Mouse (Mus musculus) liver, embryonic 12.5 days (tissue): Measurements from ENCODE around the gene Glmp. TPM values are rescaled to one million over a fixed set of nuclear protein-coding genes. Genes with fewer than 3 reads are reported as not detected.

ENCODE experiments used
- ATAC-seq: fragments of 200-750 bp; cut with Nextera tagmentation; 2 replicates; pipeline ENCODE4 v1.8.0; 2017; ENCODE audit warnings: moderate number of reproducible peaks, mild to moderate bottlenecking, moderate library complexity
- H3K27ac ChIP-seq: fragments of 300-500 bp; sonication (generic); 2 replicates; pipeline ENCODE4 v1.5.1; 2016; ENCODE audit warnings: mild to moderate bottlenecking
- H3K27me3 ChIP-seq: fragments of 300-500 bp; sonication (generic); replicated peaks from 2 replicates; pipeline ENCODE4 v1.6.1; 2016; ENCODE audit warnings: mild to moderate bottlenecking, moderate library complexity
- H3K36me3 ChIP-seq: fragments of 300-500 bp; sonication (generic); 2 replicates; pipeline ENCODE4 v1.6.1; 2016; ENCODE audit warnings: mild to moderate bottlenecking, moderate library complexity
- H3K4me1 ChIP-seq: fragments of 300-500 bp; sonication (generic); 2 replicates; pipeline ENCODE4 v1.6.1; 2016
- H3K4me2 ChIP-seq: fragments of 300-500 bp; sonication (generic); 2 replicates; pipeline ENCODE4 v1.6.1; 2016; ENCODE audit warnings: mild to moderate bottlenecking, moderate library complexity
- H3K4me3 ChIP-seq: fragments of 300-500 bp; sonication (generic); 2 replicates; pipeline ENCODE4 v1.5.1; 2016; ENCODE audit warnings: mild to moderate bottlenecking, moderate library complexity
- H3K9ac ChIP-seq: fragments of 300-500 bp; sonication (generic); 2 replicates; pipeline ENCODE4 v1.6.1; 2016; ENCODE audit warnings: mild to moderate bottlenecking, moderate library complexity
- H3K9me3 ChIP-seq: fragments of 300-500 bp; sonication (generic); replicated peaks from 2 replicates; pipeline ENCODE4 v1.6.1; 2016; ENCODE audit warnings: mild to moderate bottlenecking, moderate library complexity
- WGBS: fragments of 180-500 bp; shearing (Covaris S2); methylation state at CpG from one replicate; pipeline ENCODE4 v1.1.7; 2016; ENCODE audit not compliant: insufficient replicate concordance; 5-methylcytosine and 5-hydroxymethylcytosine counted together
- polyA plus RNA-seq: library from polyadenylated mRNA; unstranded; fragments of >200 nt; fragmentation: Nextera tagmentation; extraction: Ambion mirVana; gene quantifications from 2 replicates; pipeline ENCODE4 v1.2.1, GENCODE M21; 2016

Gene Glmp
- polyA plus RNA-seq, 1 experiment from 2014 or later, result 96.4 TPM

DNA sequence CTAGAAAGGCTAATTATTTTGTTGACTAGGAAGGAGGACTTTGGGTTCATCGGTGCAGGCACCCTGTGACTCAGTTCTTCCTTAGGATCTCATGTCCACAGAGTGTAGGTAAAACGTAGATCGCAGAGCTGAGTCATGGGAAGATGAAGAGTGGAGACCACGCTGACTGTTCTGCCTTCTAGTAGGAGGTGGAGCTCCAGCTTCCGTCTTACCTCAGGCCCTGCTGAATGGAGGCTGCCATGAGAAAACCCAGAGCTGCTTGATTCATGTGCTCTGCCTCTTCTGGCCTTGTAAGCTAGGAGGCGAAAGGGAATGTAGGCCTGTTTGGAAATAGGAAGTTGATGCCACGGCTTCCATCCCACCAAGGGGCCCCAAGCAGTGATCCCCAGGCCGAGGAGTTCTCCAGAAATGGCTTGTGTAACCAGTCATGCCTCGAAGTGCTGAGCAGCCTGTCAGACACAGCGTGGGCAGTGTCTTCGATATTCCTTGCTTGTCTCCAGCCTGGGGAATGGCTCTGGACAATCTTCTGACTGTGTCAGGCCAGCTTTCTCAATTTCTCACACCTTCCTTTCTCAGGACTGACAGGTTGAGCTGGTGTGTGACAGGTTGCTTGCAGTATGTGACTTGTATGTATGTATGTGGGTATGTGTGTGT lies 12.7 kb downstream of the Glmp start:
- no peaks in the 10 kb centered on the region for H3K9me3 ChIP-seq
- H3K4me2 ChIP-seq, result peak overlapping the region; percentile 81
- peaks cover 73% of the 10 kb centered on the region for H3K4me1 ChIP-seq
- H3K9ac ChIP-seq, result peak overlapping the region; percentile 89
- peak overlapping the region; percentile 80 for H3K4me3 ChIP-seq
- peaks cover 1% of the 10 kb centered on the region; the same call in 1 of the 2 replicates for H3K27me3 ChIP-seq
- ATAC-seq, result peak; percentile 53
- H3K27ac ChIP-seq, result peak overlapping the region; percentile 96
- peaks cover 28% of the 10 kb centered on the region for H3K36me3 ChIP-seq
- WGBS, result 22% methylated on average over 11 of the region's 11 CpGs

DNA sequence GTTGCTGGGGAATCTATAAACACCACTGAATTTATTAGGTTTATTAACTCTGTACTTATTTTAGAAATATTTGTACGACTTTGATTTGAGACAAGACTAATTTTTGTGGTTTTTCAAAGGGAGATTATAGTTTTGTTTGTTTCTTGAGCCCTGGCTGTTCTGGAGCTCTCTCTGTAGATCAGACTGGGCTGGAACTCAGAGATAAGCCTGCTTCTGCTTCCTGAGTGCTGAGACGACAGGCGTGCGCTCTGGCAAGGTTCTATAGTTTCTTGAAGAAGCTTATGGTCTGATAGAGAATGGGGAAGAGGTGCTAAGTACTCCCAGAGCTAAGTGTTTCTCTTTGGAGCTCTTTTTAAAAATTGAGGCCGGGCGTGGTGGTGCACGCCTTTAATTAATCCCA lies 13.5 kb downstream of the Glmp start:
- Histone ChIP-seq H3K36me3 (peaks cover 32% of the 10 kb centered on the region), H3K4me3 (peak overlapping the region; percentile 80), H3K4me2 (peak overlapping the region; percentile 81), H3K27me3 (no peaks in the 10 kb centered on the region; the same call in 1 of the 2 replicates), H3K4me1 (peaks cover 72% of the 10 kb centered on the region), H3K9ac (peak overlapping the region; percentile 89), H3K9me3 (no peaks in the 10 kb centered on the region), H3K27ac (peak overlapping the region; percentile 96)
- peak; percentile 61 for ATAC-seq
- 22% methylated on average over 7 of the region's 7 CpGs for WGBS

DNA sequence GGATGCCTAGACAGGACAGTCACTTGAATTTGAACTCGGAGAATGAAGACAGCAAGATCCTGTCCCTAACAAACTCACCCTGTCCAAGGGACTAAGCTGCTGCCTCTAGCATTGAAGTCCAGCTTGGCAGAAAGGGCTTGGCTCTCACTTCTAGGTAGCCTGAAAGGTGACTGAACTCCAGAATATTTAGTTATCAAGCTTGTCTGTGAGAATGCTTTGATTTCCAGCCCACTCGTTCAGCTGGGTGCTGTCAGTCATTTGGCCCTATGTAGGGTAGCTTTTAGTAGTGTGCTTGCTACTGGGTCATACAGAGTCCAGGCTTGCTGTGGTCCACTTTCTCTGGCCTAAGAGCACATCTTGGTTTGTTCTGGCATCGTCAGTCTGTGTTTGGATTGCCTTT lies 14.2 kb downstream of the Glmp start:
- 54% methylated on average over 3 of the region's 3 CpGs for WGBS
- Histone ChIP-seq H3K27ac (peak overlapping the region; percentile 96), H3K4me2 (peak overlapping the region; percentile 81)

DNA sequence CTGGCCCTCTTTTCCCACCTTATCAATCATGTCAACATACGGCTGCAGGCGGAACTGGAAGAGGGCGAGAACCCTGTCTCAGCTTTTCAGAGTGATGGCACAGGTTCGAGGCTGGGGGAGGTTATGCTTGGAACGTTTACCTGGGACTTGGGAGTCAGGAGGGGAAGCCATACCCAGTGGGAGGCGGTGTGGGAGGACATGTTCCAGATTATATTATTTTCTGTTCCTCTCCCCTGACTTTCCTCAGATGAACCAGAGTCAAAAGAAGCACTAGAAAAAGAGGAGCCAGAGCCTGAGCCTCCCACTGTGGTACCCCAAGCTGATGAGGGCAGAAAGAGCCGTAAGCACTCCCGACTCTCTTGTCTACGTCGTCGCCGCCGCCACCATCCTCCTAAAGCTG lies 25.9 kb downstream of the Glmp start:
- H3K27ac ChIP-seq, result no peak overlapping the region
- no peak for ATAC-seq
- H3K9me3 ChIP-seq, result no peaks in the 10 kb centered on the region
- no peak overlapping the region for H3K4me3 ChIP-seq
- no peaks in the 10 kb centered on the region for H3K4me1 ChIP-seq
- peaks cover 100% of the 10 kb centered on the region for H3K36me3 ChIP-seq
- no peak overlapping the region for H3K9ac ChIP-seq
- 88% methylated on average over 13 of the region's 13 CpGs for WGBS
- H3K4me2 ChIP-seq, result no peak overlapping the region
- H3K27me3 ChIP-seq, result no peaks in the 10 kb centered on the region

More for the DNA sequence above, 14.2 kb downstream of the Glmp start:
- Histone ChIP-seq H3K27me3 (no peaks in the 10 kb centered on the region), H3K4me3 (peak overlapping the region; percentile 80), H3K9me3 (no peaks in the 10 kb centered on the region), H3K9ac (peak overlapping the region; percentile 66), H3K4me1 (peaks cover 65% of the 10 kb centered on the region), H3K36me3 (peaks cover 39% of the 10 kb centered on the region)
- ATAC-seq, result no peak

DNA sequence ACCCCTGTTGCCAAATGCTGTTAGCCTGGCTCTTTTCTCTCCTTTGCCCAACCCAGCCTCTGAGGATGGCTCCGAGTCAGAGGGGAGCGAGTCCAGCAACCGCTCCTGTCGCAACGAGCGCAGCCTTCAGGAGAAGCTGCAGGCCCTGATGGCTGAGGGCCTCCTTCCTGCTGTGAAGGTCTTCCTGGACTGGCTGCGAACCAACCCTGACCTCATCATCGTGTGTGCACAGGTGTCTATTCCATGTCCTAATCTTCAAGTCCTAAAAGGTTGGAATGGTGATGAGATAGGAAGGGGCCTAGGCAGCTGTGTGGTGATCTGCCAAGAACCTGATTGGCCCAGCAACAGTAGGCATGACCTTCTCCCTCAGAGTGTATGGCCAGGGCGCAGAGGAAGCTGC lies 28.1 kb downstream of the Glmp start:
- ATAC-seq, result no peak
- WGBS, result 92% methylated on average over 9 of the region's 9 CpGs
- peaks cover 100% of the 10 kb centered on the region for H3K36me3 ChIP-seq
- H3K4me1 ChIP-seq, result no peaks in the 10 kb centered on the region
- H3K27me3 ChIP-seq, result no peaks in the 10 kb centered on the region
- no peak overlapping the region for H3K9ac ChIP-seq
- H3K9me3 ChIP-seq, result no peaks in the 10 kb centered on the region
- H3K4me3 ChIP-seq, result no peak overlapping the region
- no peak overlapping the region for H3K27ac ChIP-seq
- no peak overlapping the region for H3K4me2 ChIP-seq

DNA sequence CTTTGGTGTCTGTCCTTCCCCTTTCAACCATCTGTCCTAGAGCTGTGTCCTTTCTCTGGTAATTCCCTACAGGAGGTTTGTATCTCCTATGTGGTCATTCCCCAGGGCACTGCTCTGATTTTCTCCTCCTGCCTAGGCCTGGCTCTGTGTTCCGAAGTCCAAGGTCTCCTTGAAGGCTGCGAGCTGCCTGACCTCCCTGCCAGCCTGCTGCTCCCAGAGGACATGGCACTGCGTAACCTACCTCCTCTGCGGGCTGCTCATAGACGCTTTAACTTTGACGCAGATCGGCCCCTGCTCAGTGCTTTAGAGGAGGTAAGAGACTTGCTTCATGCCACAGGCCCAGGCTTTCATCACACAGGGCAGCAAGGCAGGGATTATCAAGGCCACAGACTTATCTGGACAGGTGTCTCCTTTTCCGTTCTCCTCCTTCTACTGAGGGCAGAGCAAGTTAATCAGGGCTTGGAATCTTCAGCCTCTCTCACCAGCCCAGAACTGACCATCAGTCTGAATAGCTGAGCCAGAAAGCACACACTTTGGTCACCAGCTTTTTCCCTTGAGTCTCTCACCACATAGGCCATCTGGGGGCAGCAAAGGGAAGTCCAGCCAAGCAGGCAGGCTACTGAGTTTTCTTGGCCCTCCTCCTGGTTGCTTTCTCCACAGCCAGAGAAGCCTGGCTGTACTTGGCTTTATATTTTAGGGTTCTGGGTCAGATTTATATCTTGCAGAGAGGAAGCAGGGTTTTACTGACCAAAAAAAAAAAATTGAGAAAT lies 29.8 kb downstream of the Glmp start:
- 0 out of 2 replicates have a peak, but pooled peaks cover 2% of the 10 kb centered on the region for H3K4me1 ChIP-seq

DNA sequence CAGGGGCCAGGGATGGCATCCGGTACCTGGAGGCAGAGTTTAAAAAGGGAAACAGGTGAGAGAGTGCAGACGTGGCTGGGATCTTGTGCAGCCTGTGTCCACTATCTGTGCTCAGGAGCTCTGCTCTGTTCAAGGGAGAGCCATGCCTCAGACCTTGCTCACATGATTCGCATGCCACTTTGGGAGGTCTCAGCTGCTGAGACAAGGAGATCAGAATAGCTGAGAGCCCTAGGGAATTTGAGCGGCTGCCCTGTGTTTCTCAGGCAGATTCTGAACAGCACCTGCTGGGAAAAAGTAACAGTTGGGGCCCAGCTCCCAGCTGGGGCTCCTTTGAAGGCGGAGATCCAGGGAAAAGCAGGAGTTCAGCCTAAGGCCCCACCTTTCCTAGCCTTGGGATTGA lies 34.8 kb downstream of the Glmp start:
- WGBS, result 89% methylated on average over 5 of the region's 5 CpGs
- Histone ChIP-seq H3K27me3 (peaks cover under 1% of the 10 kb centered on the region; the same call in 1 of the 2 replicates), H3K36me3 (peaks cover 81% of the 10 kb centered on the region), H3K4me1 (peaks cover 52% of the 10 kb centered on the region), H3K4me2 (no peak overlapping the region), H3K9me3 (no peaks in the 10 kb centered on the region), H3K27ac (peak overlapping the region; percentile 39), H3K9ac (no peak overlapping the region), H3K4me3 (no peak overlapping the region)
- ATAC-seq, result no peak

More for the DNA sequence above, 29.8 kb downstream of the Glmp start:
- no peak overlapping the region for H3K4me3 ChIP-seq
- no peaks in the 10 kb centered on the region for H3K9me3 ChIP-seq
- H3K27me3 ChIP-seq, result no peaks in the 10 kb centered on the region
- no peak overlapping the region for H3K9ac ChIP-seq
- H3K27ac ChIP-seq, result no peak overlapping the region
- peaks cover 100% of the 10 kb centered on the region for H3K36me3 ChIP-seq
- WGBS, result 95% methylated on average over 8 of the region's 8 CpGs
- no peak overlapping the region for H3K4me2 ChIP-seq
- ATAC-seq, result no peak

DNA sequence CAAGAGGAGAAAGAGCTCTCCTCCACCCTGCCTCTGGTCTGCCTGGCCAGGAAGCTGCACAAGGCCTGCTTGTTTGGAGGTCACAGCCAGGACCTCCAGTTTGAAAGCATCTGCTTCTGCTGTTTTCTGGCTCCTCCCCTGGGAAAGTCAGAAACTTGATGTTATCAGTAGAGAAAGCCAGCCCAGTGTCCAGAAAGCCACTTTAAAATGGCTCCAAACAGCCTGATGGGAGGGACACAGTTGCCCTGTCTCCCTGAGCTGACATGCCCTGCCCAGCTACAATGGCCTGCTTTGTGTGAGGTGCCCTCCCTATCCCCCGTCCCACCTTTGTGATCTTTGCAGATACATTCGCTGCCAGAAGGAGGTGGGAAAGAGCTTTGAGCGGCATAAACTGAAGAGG lies 35.2 kb downstream of the Glmp start:
- Histone ChIP-seq H3K36me3 (peaks cover 77% of the 10 kb centered on the region), H3K4me1 (peaks cover 56% of the 10 kb centered on the region), H3K4me3 (no peak overlapping the region), H3K9me3 (no peaks in the 10 kb centered on the region), H3K27me3 (peaks cover 4% of the 10 kb centered on the region), H3K4me2 (no peak overlapping the region), H3K9ac (no peak overlapping the region), H3K27ac (peak overlapping the region; percentile 39; the same call in 1 of the 2 replicates)
- whole genome bisulfite sequencing, result 78% methylated on average over 3 of the region's 3 CpGs
- no peak for ATAC-seq

DNA sequence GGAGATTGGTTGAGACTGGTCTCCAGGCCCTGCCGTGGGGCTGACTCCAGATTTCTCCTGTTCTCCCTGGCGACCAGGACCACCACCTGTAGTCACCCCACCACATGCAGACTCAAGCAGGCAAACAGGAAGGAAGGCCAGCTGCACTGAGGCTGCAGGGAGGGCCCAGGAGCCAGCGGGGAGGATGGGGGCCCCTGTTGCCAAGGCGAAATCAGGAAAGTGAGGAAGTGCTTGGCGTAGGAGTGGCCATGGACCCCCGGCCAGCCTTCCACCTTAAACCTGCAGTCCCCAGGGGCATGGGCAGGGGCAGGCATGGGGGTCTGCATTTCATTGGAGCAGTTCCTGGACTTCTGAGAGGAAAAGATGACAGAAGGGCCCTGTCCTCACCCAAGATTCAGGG lies 36.3 kb downstream of the Glmp start:
- Histone ChIP-seq H3K36me3 (peaks cover 66% of the 10 kb centered on the region), H3K27ac (peak overlapping the region; percentile 91), H3K4me1 (peaks cover 67% of the 10 kb centered on the region), H3K9ac (0 out of 2 replicates have a peak overlapping the region, but pooled peaks have one; percentile 14), H3K27me3 (peaks cover 15% of the 10 kb centered on the region), H3K9me3 (no peaks in the 10 kb centered on the region), H3K4me2 (no peak overlapping the region), H3K4me3 (no peak overlapping the region)
- WGBS, result 49% methylated on average over 6 of the region's 6 CpGs
- ATAC-seq, result no peak

DNA sequence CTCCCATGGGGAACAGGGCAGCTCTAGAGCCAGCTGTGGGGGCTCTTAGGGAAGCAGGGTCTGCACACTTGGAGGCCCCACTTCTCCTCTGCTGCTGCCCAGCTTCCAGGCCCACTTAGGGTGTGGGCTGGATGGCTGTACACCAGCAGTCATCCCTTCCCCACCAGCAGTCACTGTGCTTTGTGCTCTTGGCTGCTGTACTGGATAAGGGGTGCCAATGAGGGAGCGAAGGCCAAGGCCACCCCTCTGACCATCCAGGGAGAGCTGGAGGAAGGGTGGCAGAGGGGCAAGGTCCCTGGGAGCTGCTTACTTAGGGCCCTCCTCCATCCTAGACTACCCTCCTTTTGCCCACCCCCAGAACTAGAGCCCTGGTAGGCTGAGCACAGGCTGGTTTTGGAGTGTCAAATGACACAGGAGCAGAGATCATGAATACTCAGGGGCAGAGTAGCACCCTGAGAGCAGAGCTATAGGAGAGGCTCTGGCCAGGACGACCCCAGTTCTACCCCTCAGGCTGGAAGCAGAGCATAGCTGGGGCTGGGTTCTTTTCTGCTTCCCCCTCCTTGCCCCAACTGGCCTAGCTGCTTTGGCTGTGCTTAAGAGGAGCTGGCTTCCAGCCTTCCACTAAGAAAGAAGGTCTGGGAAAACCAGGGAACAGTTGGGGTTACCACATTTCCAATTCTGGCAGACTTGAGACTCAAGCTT lies 36.9 kb downstream of the Glmp start:
- no peaks in the 10 kb centered on the region for H3K9me3 ChIP-seq
- H3K27me3 ChIP-seq, result peaks cover 22% of the 10 kb centered on the region
- H3K9ac ChIP-seq, result peak overlapping the region; percentile 42; the same call in 1 of the 2 replicates
- H3K4me2 ChIP-seq, result peak overlapping the region; percentile 74; the same call in 1 of the 2 replicates
- no peak overlapping the region for H3K4me3 ChIP-seq
- no peak for ATAC-seq
- peak overlapping the region; percentile 91 for H3K27ac ChIP-seq
- peaks cover 59% of the 10 kb centered on the region for H3K36me3 ChIP-seq
- H3K4me1 ChIP-seq, result peaks cover 69% of the 10 kb centered on the region
- 77% methylated on average over 2 of the region's 2 CpGs for WGBS

DNA sequence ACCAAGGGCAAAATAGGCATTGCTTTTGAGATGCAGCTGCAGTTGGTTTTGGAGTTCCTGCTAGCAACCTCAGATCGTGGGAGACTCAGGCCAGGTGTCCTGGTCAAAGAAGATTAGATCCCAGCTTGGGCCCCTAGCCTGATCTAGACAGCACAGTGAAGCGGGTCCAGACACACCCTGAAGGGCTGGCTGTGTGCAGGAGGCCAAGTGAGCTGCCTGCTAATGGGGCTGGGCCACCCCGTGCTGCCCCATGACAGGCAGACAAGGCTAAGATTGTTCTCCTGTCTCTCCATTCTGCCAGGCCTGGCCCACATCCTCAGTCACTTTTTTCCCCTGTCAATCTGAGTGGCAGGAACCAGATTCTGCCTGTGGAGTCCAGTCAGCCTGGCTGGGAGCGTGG lies 38.9 kb downstream of the Glmp start:
- WGBS, result 37% methylated on average over 4 of the region's 4 CpGs

More for the DNA sequence above, 38.9 kb downstream of the Glmp start:
- Histone ChIP-seq H3K4me2 (peak overlapping the region; percentile 74), H3K9me3 (no peaks in the 10 kb centered on the region), H3K27me3 (peaks cover 31% of the 10 kb centered on the region), H3K36me3 (peaks cover 40% of the 10 kb centered on the region), H3K27ac (peak overlapping the region; percentile 91), H3K4me3 (peak overlapping the region; percentile 50), H3K9ac (peak overlapping the region; percentile 61), H3K4me1 (peaks cover 76% of the 10 kb centered on the region)
- ATAC-seq, result peak; percentile 93
